ENCODE assay signal across 9 mouse cellular contexts in the genomic region with DNA sequence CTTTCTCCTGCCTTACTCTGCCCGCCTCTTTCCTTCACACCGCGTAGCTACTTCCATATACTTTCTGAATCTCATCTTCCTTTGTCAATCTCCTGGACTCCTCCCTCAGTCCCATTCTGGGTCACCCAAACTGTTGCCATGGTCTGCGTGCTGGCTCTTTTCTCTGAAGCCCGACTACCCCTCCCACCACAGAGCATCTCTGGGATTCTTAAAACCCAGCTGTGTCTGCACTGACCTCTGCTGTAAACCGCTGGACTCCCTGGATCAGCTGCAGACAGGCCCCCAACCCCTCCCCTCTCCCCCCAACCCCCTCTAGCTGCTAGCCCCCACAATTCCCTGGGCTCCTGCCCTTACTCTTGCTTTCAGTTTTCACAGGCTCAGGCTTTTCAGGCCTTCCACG.
DNase-seq lines count a peak whose midpoint lies in the region; ATAC-seq and TF ChIP-seq lines count a peak whose summit lies in the region.
"Had no signal": no experiment of that assay in that cellular context is flagged by ENCODE, and none has a peak within 500 bp of the region (broad histone marks: within the 10 kb centered on the region; RNA-seq: fewer than 3 reads in every experiment).

No protein-coding gene starts in this region.

- H3K27me3 ChIP-seq in kidney, embryonic 14.5 days (ENCODE audit: control insufficient read depth, insufficient read depth, low read length): no peaks in the 10 kb centered on the region
- no peaks in the 10 kb centered on the region for H3K27me3 ChIP-seq in hindbrain, postnatal 0 days (ENCODE audit: insufficient read depth, low read length)
- H3K27me3 ChIP-seq: liver, embryonic 13.5 days had no signal

- no peak for TF ChIP-seq CTCF in hindbrain, postnatal 0 days (IDR thresholded peaks at IDR 0.05; ENCODE audit: low read depth)

- H3K9ac ChIP-seq in kidney, embryonic 14.5 days (ENCODE audit: low read depth, low read length): no peak overlapping the region
- H3K9ac ChIP-seq in hindbrain, postnatal 0 days (replicated peaks; ENCODE audit: low read length): no peak overlapping the region
- H3K9ac ChIP-seq: liver, embryonic 13.5 days had no signal

- H3K4me1 ChIP-seq in kidney, embryonic 14.5 days (ENCODE audit: control insufficient read depth, insufficient read depth, low read length): peaks cover 3% of the 10 kb centered on the region
- peaks cover 25% of the 10 kb centered on the region for H3K4me1 ChIP-seq in brown adipose tissue, adult 24 weeks (ENCODE audit: control insufficient read depth, insufficient read depth, insufficient read length, low read length)
- peaks cover 6% of the 10 kb centered on the region; the same call in 1 of the 2 replicates for H3K4me1 ChIP-seq in hindbrain, postnatal 0 days (ENCODE audit: insufficient read depth, low read length)

- no peak overlapping the region for H3K4me2 ChIP-seq in kidney, embryonic 14.5 days (replicated peaks; ENCODE audit: low read depth, low read length)
- no peak overlapping the region for H3K4me2 ChIP-seq in hindbrain, postnatal 0 days (ENCODE audit: low read depth, low read length)
- H3K4me2 ChIP-seq: liver, embryonic 13.5 days had no signal

- 31% methylated on average over 7 of the region's 7 CpGs for WGBS in kidney, embryonic 14.5 days
- WGBS in hindbrain, postnatal 0 days: 38% methylated on average over 7 of the region's 7 CpGs

- no peaks in the 10 kb centered on the region for H3K9me3 ChIP-seq in kidney, embryonic 14.5 days (ENCODE audit: control insufficient read depth, low read length)
- no peaks in the 10 kb centered on the region for H3K9me3 ChIP-seq in hindbrain, postnatal 0 days (ENCODE audit: low read length)
- H3K9me3 ChIP-seq: liver, embryonic 13.5 days had no signal

- ATAC-seq in kidney, embryonic 14.5 days (ENCODE audit: low FRiP score, low TSS enrichment): 0 out of 2 replicates have a peak, but pooled peaks have one; percentile 25
- 0 out of 2 replicates have a peak, but pooled peaks have one; percentile 42 for ATAC-seq in hindbrain, postnatal 0 days

- H3K36me3 ChIP-seq in kidney, embryonic 14.5 days (ENCODE audit: control insufficient read depth, insufficient read depth, low read length): no peaks in the 10 kb centered on the region
- no peaks in the 10 kb centered on the region for H3K36me3 ChIP-seq in hindbrain, postnatal 0 days (ENCODE audit: insufficient read depth, low read length)
- H3K36me3 ChIP-seq: liver, embryonic 13.5 days had no signal

- H3K27ac ChIP-seq in kidney, embryonic 14.5 days (ENCODE audit: low read depth, low read length): no peak overlapping the region
- H3K27ac ChIP-seq in brown adipose tissue, adult 24 weeks (replicated peaks; ENCODE audit: low read depth, low read length): peak overlapping the region; percentile 81
- H3K27ac ChIP-seq in hindbrain, postnatal 0 days: no peak overlapping the region
- H3K27ac ChIP-seq: liver, embryonic 13.5 days had no signal

- DNase-seq in embryo, embryonic 10 days (ENCODE audit: low spot score): peak; percentile 44
- no peak for DNase-seq in embryo, embryonic 10.5 days (ENCODE audit: low spot score)
- DNase-seq in kidney, postnatal 10 days: no peak
- no peak for DNase-seq in hindbrain, postnatal 0 days (ENCODE audit: low spot score)
- no peak for DNase-seq in ovary, postnatal 36 days (ENCODE audit: low spot score)
- no peak for DNase-seq in thymus, postnatal 4 days
- DNase-seq: liver, embryonic 13.5 days had no signal

- no peak overlapping the region for H3K4me3 ChIP-seq in kidney, embryonic 14.5 days (ENCODE audit: low read length)
- H3K4me3 ChIP-seq in brown adipose tissue, adult 24 weeks (ENCODE audit: insufficient read depth, low read depth, low read length): no peak overlapping the region
- H3K4me3 ChIP-seq in hindbrain, postnatal 0 days (ENCODE audit: low read length): no peak overlapping the region
- H3K4me3 ChIP-seq: liver, embryonic 13.5 days had no signal
